Comparison of ENCODE assay signal across 13 mouse cellular contexts in the genomic region with DNA sequence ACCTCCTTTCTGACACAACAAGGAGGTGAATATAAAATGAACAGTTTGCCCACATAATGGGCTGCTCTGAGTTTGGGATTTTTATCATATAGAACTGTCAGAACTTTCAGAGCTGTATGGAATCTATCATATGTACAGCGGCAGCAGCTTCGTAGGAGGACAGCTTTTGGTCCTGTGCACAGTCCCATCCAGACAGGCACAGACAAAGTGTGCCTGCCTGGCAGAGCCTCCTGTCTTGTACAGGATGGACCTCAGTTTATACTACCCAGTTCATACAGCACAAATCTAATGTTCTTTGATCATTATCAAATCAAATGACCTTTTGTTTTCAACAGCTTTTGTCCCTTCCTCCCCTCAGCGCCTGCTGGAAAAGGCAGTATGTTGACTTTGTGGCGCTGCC.
DNase-seq lines count a peak whose midpoint lies in the region; ATAC-seq and TF ChIP-seq lines count a peak whose summit lies in the region.
"Had no signal": no experiment of that assay in that cellular context is flagged by ENCODE, and none has a peak within 500 bp of the region (broad histone marks: within the 10 kb centered on the region; RNA-seq: fewer than 3 reads in every experiment).

No protein-coding gene starts in this region.

- no peak overlapping the region for H3K9ac ChIP-seq in heart, embryonic 14.5 days (ENCODE audit: low read length)
- no peak overlapping the region for H3K9ac ChIP-seq in lung, postnatal 0 days (replicated peaks; ENCODE audit: low read depth)
- 0 out of 2 replicates have a peak overlapping the region, but pooled peaks have one; percentile 6 for H3K9ac ChIP-seq in forebrain, postnatal 0 days
- peak overlapping the region; percentile 23 for H3K9ac ChIP-seq in neural tube, embryonic 13.5 days

- no peaks in the 10 kb centered on the region for H3K9me3 ChIP-seq in heart, embryonic 14.5 days (ENCODE audit: control insufficient read depth, low read length)
- H3K9me3 ChIP-seq in lung, postnatal 0 days (ENCODE audit: low read length) = no peaks in the 10 kb centered on the region
- H3K9me3 ChIP-seq in forebrain, postnatal 0 days (ENCODE audit: low read length) = no peaks in the 10 kb centered on the region
- H3K9me3 ChIP-seq in neural tube, embryonic 13.5 days = no peaks in the 10 kb centered on the region

- 67% methylated on average over 4 of the region's 4 CpGs for WGBS in heart, embryonic 14.5 days
- WGBS in lung, postnatal 0 days = 32% methylated on average over 4 of the region's 4 CpGs
- 44% methylated on average over 4 of the region's 4 CpGs for WGBS in lung, adult 2 months
- WGBS in forebrain, postnatal 0 days = 52% methylated on average over 4 of the region's 4 CpGs
- WGBS in neural tube, embryonic 13.5 days = 39% methylated on average over 4 of the region's 4 CpGs

- no peak for TF ChIP-seq POLR2A in lung, adult 2 months (IDR thresholded peaks at IDR 0.05; ENCODE audit: borderline replicate concordance, extremely low read depth, low read depth, low read length)

- peak overlapping the region in 1 of 2 experiments; percentile 12; a peak in 1 of 4 replicates for H3K27ac ChIP-seq in heart, embryonic 14.5 days (replicated peaks in 1 of 2; ENCODE audit: control insufficient read depth in 1 of 2, insufficient read depth in 1 of 2, low read depth in 2 of 2, low read length in 2 of 2)
- H3K27ac ChIP-seq in lung, postnatal 0 days (ENCODE audit: low read length) = no peak overlapping the region
- H3K27ac ChIP-seq in forebrain, postnatal 0 days (ENCODE audit: low read depth, low read length) = no peak overlapping the region; the same call in 1 of the 2 replicates
- peak overlapping the region; percentile 77 for H3K27ac ChIP-seq in neural tube, embryonic 13.5 days (replicated peaks)
- H3K27ac ChIP-seq: macrophage had no signal

- DNase-seq in heart, postnatal 14 days = no peak
- no peak for DNase-seq in lung, postnatal 0 days (ENCODE audit: low spot score)
- no peak for DNase-seq in lung, adult 2 months
- DNase-seq in forebrain, postnatal 0 days = no peak
- no peak for DNase-seq in gastrocnemius, postnatal 25 days
- DNase-seq: cerebellum, adult 8-10 months; thymus, postnatal 25 days had no signal

- H3K4me1 ChIP-seq in heart, embryonic 14.5 days (ENCODE audit: control insufficient read depth in 2 of 2, insufficient read depth in 2 of 2, low read length in 2 of 2) = peaks cover 14 to 23% of the 10 kb centered on the region in 2 experiments
- peaks cover 4% of the 10 kb centered on the region; the same call in 1 of the 2 replicates for H3K4me1 ChIP-seq in lung, postnatal 0 days (ENCODE audit: insufficient read depth, low read depth, low read length)
- H3K4me1 ChIP-seq in lung, adult 2 months (ENCODE audit: control insufficient read depth, insufficient read depth, low read length) = peaks cover 7% of the 10 kb centered on the region; the same call in 1 of the 2 replicates
- H3K4me1 ChIP-seq in forebrain, postnatal 0 days (ENCODE audit: insufficient read depth) = peaks cover 12% of the 10 kb centered on the region
- H3K4me1 ChIP-seq in neural tube, embryonic 13.5 days (replicated peaks) = peaks cover 30% of the 10 kb centered on the region

- no peak for TF ChIP-seq CTCF in lung, postnatal 0 days (IDR thresholded peaks at IDR 0.05)
- TF ChIP-seq CTCF in lung, adult 2 months (IDR thresholded peaks at IDR 0.05; ENCODE audit: insufficient read depth, low read length) = no peak
- no peak for TF ChIP-seq CTCF in forebrain, postnatal 0 days (IDR thresholded peaks at IDR 0.05; ENCODE audit: low read depth)

- H3K36me3 ChIP-seq in heart, embryonic 14.5 days (ENCODE audit: control insufficient read depth, insufficient read depth, low read length) = no peaks in the 10 kb centered on the region
- H3K36me3 ChIP-seq in lung, postnatal 0 days (ENCODE audit: insufficient read depth, low read length) = no peaks in the 10 kb centered on the region
- H3K36me3 ChIP-seq in forebrain, postnatal 0 days (ENCODE audit: insufficient read depth) = no peaks in the 10 kb centered on the region
- no peaks in the 10 kb centered on the region for H3K36me3 ChIP-seq in neural tube, embryonic 13.5 days

- no peaks in the 10 kb centered on the region for H3K27me3 ChIP-seq in heart, embryonic 14.5 days (ENCODE audit: control insufficient read depth, insufficient read depth, low read length)
- no peaks in the 10 kb centered on the region for H3K27me3 ChIP-seq in lung, postnatal 0 days (replicated peaks; ENCODE audit: insufficient read depth, low read length)
- H3K27me3 ChIP-seq in forebrain, postnatal 0 days (ENCODE audit: insufficient read depth, low read length) = no peaks in the 10 kb centered on the region
- no peaks in the 10 kb centered on the region for H3K27me3 ChIP-seq in neural tube, embryonic 13.5 days

- H3K4me2 ChIP-seq in heart, embryonic 14.5 days (ENCODE audit: low read length) = peak overlapping the region; percentile 48
- H3K4me2 ChIP-seq in lung, postnatal 0 days (replicated peaks; ENCODE audit: low read depth, low read length) = no peak overlapping the region
- no peak overlapping the region for H3K4me2 ChIP-seq in forebrain, postnatal 0 days (ENCODE audit: low read depth)
- peak overlapping the region; percentile 14; the same call in 1 of the 2 replicates for H3K4me2 ChIP-seq in neural tube, embryonic 13.5 days

- ATAC-seq in heart, embryonic 14.5 days (ENCODE audit: insufficient number of reproducible peaks, insufficient read depth, low FRiP score, low read depth) = no peak
- ATAC-seq in lung, postnatal 0 days = 0 out of 2 replicates have a peak, but pooled peaks have one; percentile 33
- no peak for ATAC-seq in forebrain, postnatal 0 days
- ATAC-seq in neural tube, embryonic 13.5 days (ENCODE audit: low read depth) = peak; percentile 63
- ATAC-seq: activated CD4-positive, CD25-positive, alpha-beta regulatory T cell, adult 4 months; CD4-positive, CD25-positive, alpha-beta regulatory T cell, adult 4 months; intestine, embryonic 16.5 days had no signal

- H3K4me3 ChIP-seq in heart, embryonic 14.5 days (ENCODE audit: control insufficient read depth in 1 of 2, insufficient read depth in 1 of 2, low read depth in 1 of 2, low read length in 2 of 2) = no peak overlapping the region
- H3K4me3 ChIP-seq in lung, postnatal 0 days (ENCODE audit: low read depth, low read length) = no peak overlapping the region
- no peak overlapping the region for H3K4me3 ChIP-seq in lung, adult 2 months (replicated peaks; ENCODE audit: extremely low read depth, low read depth, low read length)
- no peak overlapping the region for H3K4me3 ChIP-seq in forebrain, postnatal 0 days (ENCODE audit: low read depth, low read length)
- H3K4me3 ChIP-seq in neural tube, embryonic 13.5 days = no peak overlapping the region

- intact Hi-C loops in heart, postnatal 14 days (cut with DNase I) = no loop called here

- no peak for TF ChIP-seq EP300 in lung, postnatal 0 days (IDR thresholded peaks at IDR 0.05)

Comparison
In these comparisons a context has a peak if more than half of its experiments do, and no peak if none do; other contexts are left out.
1. ATAC-seq: peak in lung, postnatal 0 days (single experiment) and neural tube, embryonic 13.5 days (single experiment); none in heart, embryonic 14.5 days (single experiment) and forebrain, postnatal 0 days (single experiment).
2. H3K4me2 ChIP-seq: peak in heart, embryonic 14.5 days (single experiment) and neural tube, embryonic 13.5 days (single experiment); none in lung, postnatal 0 days (single experiment) and forebrain, postnatal 0 days (single experiment).
3. H3K9ac ChIP-seq: peak in forebrain, postnatal 0 days (single experiment) and neural tube, embryonic 13.5 days (single experiment); none in heart, embryonic 14.5 days (single experiment) and lung, postnatal 0 days (single experiment).